Mouse (Mus musculus) liver, embryonic 11.5 days (tissue): ENCODE data around the gene Slc1a2. TPM values are rescaled to one million over a fixed set of nuclear protein-coding genes. Genes with fewer than 3 reads are reported as not detected.

ENCODE experiments used
- ATAC-seq: fragments of 200-750 bp; cut with Nextera tagmentation; replicated peaks from 2 replicates; pipeline ENCODE4 v1.8.0; 2017; ENCODE audit warnings: moderate number of reproducible peaks, mild to moderate bottlenecking, moderate TSS enrichment, moderate library complexity; ENCODE audit not compliant: low FRiP score
- DNase-seq: peaks from one replicate; pipeline ENCODE4 v3.0.0-alpha.2; 2017; ENCODE audit warnings: low spot score
- H3K27ac ChIP-seq: fragments of 300-500 bp; sonication (generic); 2 replicates; pipeline ENCODE4 v1.5.1; 2014; ENCODE audit warnings: mild to moderate bottlenecking, low read depth, low read length, control low read depth
- H3K27me3 ChIP-seq: fragments of 300-500 bp; sonication (generic); replicated peaks from 2 replicates; pipeline ENCODE4 v1.6.1; 2014; ENCODE audit warnings: low read length, mixed read lengths; ENCODE audit not compliant: control insufficient read depth, insufficient read depth
- H3K36me3 ChIP-seq: fragments of 300-500 bp; sonication (generic); 2 replicates; pipeline ENCODE4 v1.6.1; 2014; ENCODE audit warnings: mild to moderate bottlenecking, low read length, moderate library complexity, mixed read lengths; ENCODE audit not compliant: control insufficient read depth, insufficient read depth
- H3K4me1 ChIP-seq: fragments of 300-500 bp; sonication (generic); replicated peaks from 2 replicates; pipeline ENCODE4 v1.6.1; 2014; ENCODE audit warnings: low read length, mixed read lengths; ENCODE audit not compliant: control insufficient read depth, insufficient read depth
- H3K4me2 ChIP-seq: fragments of 300-500 bp; sonication (generic); 2 replicates; pipeline ENCODE4 v1.6.1; 2014; ENCODE audit warnings: mild to moderate bottlenecking, control low read depth, moderate library complexity
- H3K4me3 ChIP-seq: fragments of 300-500 bp; sonication (generic); 2 replicates; pipeline ENCODE4 v1.5.1; 2014; ENCODE audit warnings: low read depth, low read length, control low read depth
- H3K9ac ChIP-seq: fragments of 300-500 bp; sonication (generic); 2 replicates; pipeline ENCODE4 v1.6.1; 2014; ENCODE audit warnings: low read depth, low read length, control low read depth
- H3K9me3 ChIP-seq: fragments of 300-500 bp; sonication (generic); 2 replicates; pipeline ENCODE4 v1.6.1; 2016; ENCODE audit warnings: low read length, inconsistent platforms, mixed read lengths; ENCODE audit not compliant: control insufficient read depth
- WGBS: fragments of 180-500 bp; shearing (Covaris S2); extraction: QIAGEN DNeasy Blood & Tissue Kit; methylation state at CpG from one replicate; pipeline ENCODE4 v1.1.7; 2014; 5-methylcytosine and 5-hydroxymethylcytosine counted together
- polyA plus RNA-seq: library from polyadenylated mRNA; unstranded; fragments of >200 nt; fragmentation: Nextera tagmentation; extraction: Ambion mirVana; gene quantifications from 2 replicates; pipeline ENCODE4 v1.2.1, GENCODE M21; 2014

Slc1a2 gene
- polyA plus RNA-seq, 1 experiment from 2014 or later, result 0.43 TPM

- Histone ChIP-seq H3K4me1 (no peaks in the 10 kb centered on the region), H3K4me3 (no peak overlapping the region), H3K27ac (no peak overlapping the region), H3K9me3 (no peaks in the 10 kb centered on the region), H3K27me3 (no peaks in the 10 kb centered on the region), H3K36me3 (no peaks in the 10 kb centered on the region), H3K4me2 (no peak overlapping the region), H3K9ac (no peak overlapping the region)
- ATAC-seq (no peak), DNase-seq (no peak)
- 64% methylated on average over 3 of the region's 3 CpGs for WGBS
These were observed 109.8 kb downstream of the Slc1a2 start for GRCm38 (mm10) chr2:102768267-102768666.

- 88% methylated on average over 1 of the region's 1 CpGs for WGBS
- DNase-seq (no peak), ATAC-seq (no peak)
- no peaks in the 10 kb centered on the region for H3K36me3 ChIP-seq
- no peak overlapping the region for H3K9ac ChIP-seq
- no peak overlapping the region for H3K27ac ChIP-seq
- no peak overlapping the region for H3K4me2 ChIP-seq
- no peak overlapping the region for H3K4me3 ChIP-seq
- H3K27me3 ChIP-seq, result no peaks in the 10 kb centered on the region
- no peaks in the 10 kb centered on the region for H3K9me3 ChIP-seq
- H3K4me1 ChIP-seq, result no peaks in the 10 kb centered on the region
These were observed 112.8 kb downstream of the Slc1a2 start for GRCm38 (mm10) chr2:102771304-102771703.

GRCm38 (mm10) chr2:102772276-102772675 lies 113.8 kb downstream of the Slc1a2 start:
- no peaks in the 10 kb centered on the region for H3K27me3 ChIP-seq
- no peaks in the 10 kb centered on the region for H3K9me3 ChIP-seq
- H3K9ac ChIP-seq, result no peak overlapping the region
- H3K36me3 ChIP-seq, result no peaks in the 10 kb centered on the region
- no peak overlapping the region for H3K4me3 ChIP-seq
- H3K4me2 ChIP-seq, result no peak overlapping the region
- DNase-seq (no peak), ATAC-seq (no peak)
- no peaks in the 10 kb centered on the region for H3K4me1 ChIP-seq
- WGBS, result 89% methylated on average over 5 of the region's 5 CpGs
- H3K27ac ChIP-seq, result no peak overlapping the region

GRCm38 (mm10) chr2:102774700-102775099 lies 116.2 kb downstream of the Slc1a2 start:
- H3K4me1 ChIP-seq, result no peaks in the 10 kb centered on the region
- H3K9me3 ChIP-seq, result no peaks in the 10 kb centered on the region
- no peaks in the 10 kb centered on the region for H3K27me3 ChIP-seq
- 71% methylated on average over 4 of the region's 4 CpGs for WGBS
- ATAC-seq (no peak), DNase-seq (no peak)
- H3K9ac ChIP-seq, result no peak overlapping the region
- no peak overlapping the region for H3K4me2 ChIP-seq
- no peaks in the 10 kb centered on the region for H3K36me3 ChIP-seq
- no peak overlapping the region for H3K4me3 ChIP-seq
- no peak overlapping the region for H3K27ac ChIP-seq

- Histone ChIP-seq H3K4me3 (no peak overlapping the region), H3K4me1 (no peaks in the 10 kb centered on the region), H3K27me3 (no peaks in the 10 kb centered on the region), H3K27ac (no peak overlapping the region), H3K9me3 (no peaks in the 10 kb centered on the region), H3K4me2 (no peak overlapping the region), H3K36me3 (no peaks in the 10 kb centered on the region), H3K9ac (no peak overlapping the region)
- no peak for ATAC-seq
- no peak for DNase-seq
- 76% methylated on average over 1 of the region's 1 CpGs for WGBS
These were observed 117.1 kb downstream of the Slc1a2 start for GRCm38 (mm10) chr2:102775561-102775960.

GRCm38 (mm10) chr2:102778208-102778607 lies 119.7 kb downstream of the Slc1a2 start:
- no peaks in the 10 kb centered on the region for H3K4me1 ChIP-seq
- no peak overlapping the region for H3K4me3 ChIP-seq
- H3K36me3 ChIP-seq, result no peaks in the 10 kb centered on the region
- ATAC-seq, result no peak
- no peak for DNase-seq
- H3K4me2 ChIP-seq, result no peak overlapping the region
- H3K9me3 ChIP-seq, result no peaks in the 10 kb centered on the region
- no peaks in the 10 kb centered on the region for H3K27me3 ChIP-seq
- 86% methylated on average over 3 of the region's 3 CpGs for whole genome bisulfite sequencing
- H3K9ac ChIP-seq, result no peak overlapping the region
- no peak overlapping the region for H3K27ac ChIP-seq

GRCm38 (mm10) chr2:102782751-102783150 lies 124.3 kb downstream of the Slc1a2 start:
- no peak for ATAC-seq
- H3K4me2 ChIP-seq, result no peak overlapping the region
- no peaks in the 10 kb centered on the region for H3K36me3 ChIP-seq
- WGBS, result 86% methylated on average over 7 of the region's 7 CpGs
- DNase-seq, result no peak
- H3K4me3 ChIP-seq, result no peak overlapping the region
- H3K27ac ChIP-seq, result no peak overlapping the region
- H3K9me3 ChIP-seq, result no peaks in the 10 kb centered on the region
- no peaks in the 10 kb centered on the region for H3K4me1 ChIP-seq
- H3K27me3 ChIP-seq, result no peaks in the 10 kb centered on the region
- H3K9ac ChIP-seq, result no peak overlapping the region

GRCm38 (mm10) chr2:102785696-102786095 lies 127.2 kb downstream of the Slc1a2 start:
- Histone ChIP-seq H3K9me3 (no peaks in the 10 kb centered on the region), H3K9ac (no peak overlapping the region), H3K36me3 (no peaks in the 10 kb centered on the region), H3K27me3 (no peaks in the 10 kb centered on the region), H3K4me2 (no peak overlapping the region), H3K4me3 (no peak overlapping the region), H3K27ac (no peak overlapping the region), H3K4me1 (no peaks in the 10 kb centered on the region)
- DNase-seq (no peak), ATAC-seq (no peak)
- 36% methylated on average over 4 of the region's 4 CpGs for WGBS

GRCm38 (mm10) chr2:102791641-102792040 lies 133.2 kb downstream of the Slc1a2 start:
- WGBS, result 70% methylated on average over 2 of the region's 2 CpGs

More at GRCm38 (mm10) chr2:102791641-102792040, 133.2 kb downstream of the Slc1a2 start:
- H3K4me3 ChIP-seq, result no peak overlapping the region
- H3K36me3 ChIP-seq, result no peaks in the 10 kb centered on the region
- no peaks in the 10 kb centered on the region for H3K9me3 ChIP-seq
- DNase-seq (no peak), ATAC-seq (no peak)
- H3K27me3 ChIP-seq, result no peaks in the 10 kb centered on the region
- no peak overlapping the region for H3K4me2 ChIP-seq
- no peaks in the 10 kb centered on the region for H3K4me1 ChIP-seq
- H3K9ac ChIP-seq, result no peak overlapping the region
- no peak overlapping the region for H3K27ac ChIP-seq
